ENCODE assay signal across 20 mouse cellular contexts in the genomic region with DNA sequence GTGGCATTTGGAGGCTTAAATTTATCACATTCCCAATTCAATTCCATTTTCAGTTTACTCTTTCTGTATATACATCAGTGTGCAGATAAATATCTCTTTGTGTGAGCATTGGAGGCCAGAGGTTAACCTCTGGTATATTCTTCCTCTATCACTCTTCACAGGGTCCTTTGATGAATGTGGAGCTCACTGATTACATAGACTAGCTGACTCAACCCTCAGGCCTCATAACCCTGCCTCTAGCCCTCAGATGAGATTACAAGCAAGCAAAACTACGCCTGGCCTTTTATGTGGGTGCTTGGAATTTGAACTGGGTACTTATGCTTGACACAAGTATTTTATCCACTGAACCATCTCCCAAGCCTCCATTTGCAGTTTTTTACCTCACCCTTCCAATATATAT.
DNase-seq lines count a peak whose midpoint lies in the region; ATAC-seq lines count a peak whose summit lies in the region.
"Had no signal": no experiment of that assay in that cellular context is flagged by ENCODE, and none has a peak within 500 bp of the region (broad histone marks: within the 10 kb centered on the region; RNA-seq: fewer than 3 reads in every experiment).

No protein-coding gene starts in this region.

- H3K36me3 ChIP-seq in heart, embryonic 12.5 days: peaks cover 13% of the 10 kb centered on the region
- peaks cover 39% of the 10 kb centered on the region for H3K36me3 ChIP-seq in liver, embryonic 15.5 days (replicated peaks)
- H3K36me3 ChIP-seq in forebrain, embryonic 12.5 days (replicated peaks): peaks cover 18% of the 10 kb centered on the region

- H3K9ac ChIP-seq in heart, embryonic 12.5 days: no peak overlapping the region
- no peak overlapping the region for H3K9ac ChIP-seq in liver, embryonic 15.5 days
- H3K9ac ChIP-seq in forebrain, embryonic 12.5 days: no peak overlapping the region
- H3K9ac ChIP-seq: embryonic facial prominence, embryonic 13.5 days; neural tube, embryonic 12.5 days had no signal

- H3K4me1 ChIP-seq in heart, embryonic 12.5 days (replicated peaks): peaks cover 17% of the 10 kb centered on the region
- H3K4me1 ChIP-seq in liver, embryonic 15.5 days (replicated peaks): peaks cover 84% of the 10 kb centered on the region
- no peaks in the 10 kb centered on the region for H3K4me1 ChIP-seq in forebrain, embryonic 12.5 days
- H3K4me1 ChIP-seq: embryonic facial prominence, embryonic 13.5 days; neural tube, embryonic 12.5 days had no signal

- no peak for DNase-seq in heart, adult 9 months (ENCODE audit: low spot score in 2 of 2)
- no peak for DNase-seq in cerebellum, postnatal 14 days
- DNase-seq: adrenal gland, adult 2 months; B cell, adult 2 months; cerebellum, adult 11-12 months; gastrocnemius, adult 2 months; lung, adult 2 months; lung, postnatal 36 days; right cerebral cortex, adult 18-20 months; thymus, postnatal 36 days had no signal

- H3K27ac ChIP-seq in heart, embryonic 12.5 days (ENCODE audit: poor library complexity, severe bottlenecking): no peak overlapping the region
- H3K27ac ChIP-seq in liver, embryonic 15.5 days (replicated peaks): peak overlapping the region; percentile 81
- H3K27ac ChIP-seq in forebrain, embryonic 12.5 days: no peak overlapping the region
- H3K27ac ChIP-seq: embryonic facial prominence, embryonic 13.5 days; gastrocnemius, adult 2 months; hindbrain, postnatal 0 days; neural tube, embryonic 12.5 days had no signal

- peak; percentile 67 for ATAC-seq in heart, embryonic 12.5 days (ENCODE audit: insufficient number of reproducible peaks, low FRiP score)
- peak; percentile 59 for ATAC-seq in erythroblast, adult 5-6 weeks (replicated peaks; ENCODE audit: low FRiP score, poor library complexity, severe bottlenecking)
- ATAC-seq in liver, embryonic 15.5 days (ENCODE audit: insufficient read depth): peak; percentile 81
- no peak for ATAC-seq in forebrain, embryonic 12.5 days (ENCODE audit: low FRiP score)
- no peak for ATAC-seq in cerebellum, adult (ENCODE audit: insufficient number of reproducible peaks, low FRiP score, low TSS enrichment)
- ATAC-seq: hindbrain, postnatal 0 days; intestine, postnatal 0 days had no signal

- 62% methylated on average over 1 of the region's 1 CpGs for WGBS in heart, embryonic 12.5 days
- WGBS in liver, embryonic 15.5 days (ENCODE audit: insufficient replicate concordance): 19% methylated on average over 1 of the region's 1 CpGs
- 81% methylated on average over 1 of the region's 1 CpGs for WGBS in forebrain, embryonic 12.5 days

- no peaks in the 10 kb centered on the region for H3K27me3 ChIP-seq in heart, embryonic 12.5 days (replicated peaks)
- H3K27me3 ChIP-seq in liver, embryonic 15.5 days: no peaks in the 10 kb centered on the region
- H3K27me3 ChIP-seq in forebrain, embryonic 12.5 days: no peaks in the 10 kb centered on the region
- H3K27me3 ChIP-seq: embryonic facial prominence, embryonic 13.5 days; neural tube, embryonic 12.5 days had no signal

- no peak overlapping the region for H3K4me2 ChIP-seq in heart, embryonic 12.5 days
- peak overlapping the region; percentile 45 for H3K4me2 ChIP-seq in liver, embryonic 15.5 days
- H3K4me2 ChIP-seq in forebrain, embryonic 12.5 days: no peak overlapping the region
- H3K4me2 ChIP-seq: embryonic facial prominence, embryonic 13.5 days; midbrain, embryonic 11.5 days; neural tube, embryonic 12.5 days had no signal

- H3K4me3 ChIP-seq in heart, embryonic 12.5 days: no peak overlapping the region
- no peak overlapping the region for H3K4me3 ChIP-seq in liver, embryonic 15.5 days (replicated peaks)
- no peak overlapping the region for H3K4me3 ChIP-seq in forebrain, embryonic 12.5 days (replicated peaks)
- H3K4me3 ChIP-seq: embryonic facial prominence, embryonic 13.5 days; gastrocnemius, adult 2 months; neural tube, embryonic 12.5 days had no signal

- H3K9me3 ChIP-seq in heart, embryonic 12.5 days (replicated peaks): no peaks in the 10 kb centered on the region
- H3K9me3 ChIP-seq in liver, embryonic 15.5 days (replicated peaks): no peaks in the 10 kb centered on the region
- no peaks in the 10 kb centered on the region for H3K9me3 ChIP-seq in forebrain, embryonic 12.5 days
- H3K9me3 ChIP-seq: embryonic facial prominence, embryonic 13.5 days; neural tube, embryonic 12.5 days had no signal

Comparison
In these comparisons a context has a peak if more than half of its experiments do, and no peak if none do; other contexts are left out.
1. ATAC-seq: peak in heart, embryonic 12.5 days (single experiment), erythroblast, adult 5-6 weeks (single experiment) and liver, embryonic 15.5 days (single experiment); none in forebrain, embryonic 12.5 days (single experiment) and cerebellum, adult (single experiment).